Mouse (Mus musculus) heart, embryonic 16.5 days (tissue): ENCODE measurements around the gene Sh2d7. TPM values are rescaled to one million over a fixed set of nuclear protein-coding genes. Genes with fewer than 3 reads are reported as not detected.
A peak's percentile ranks its signal among the peaks of the same experiment; 100 is the strongest.

Source experiments
- ATAC-seq: fragments of 200-750 bp; cut with Nextera tagmentation; replicated peaks from 2 replicates; pipeline ENCODE4 v1.8.0; 2017; ENCODE audit warnings: moderate number of reproducible peaks; ENCODE audit not compliant: insufficient read depth, low FRiP score; ENCODE audit errors: extremely low read depth
- H3K27ac ChIP-seq: fragments of 300-500 bp; sonication (generic); 2 replicates; pipeline ENCODE4 v1.5.1; 2014; ENCODE audit warnings: mild to moderate bottlenecking, low read length, control low read depth, moderate library complexity
- H3K27me3 ChIP-seq: fragments of 300-500 bp; sonication (generic); 2 replicates; pipeline ENCODE4 v1.6.1; 2014; ENCODE audit warnings: low read length, mixed read lengths; ENCODE audit not compliant: control insufficient read depth, insufficient read depth
- H3K36me3 ChIP-seq: fragments of 300-500 bp; sonication (generic); 2 replicates; pipeline ENCODE4 v1.6.1; 2014; ENCODE audit not compliant: control insufficient read depth, insufficient read depth
- H3K4me1 ChIP-seq: fragments of 300-500 bp; sonication (generic); 2 replicates; pipeline ENCODE4 v1.6.1; 2014; ENCODE audit warnings: low read length, mixed read lengths; ENCODE audit not compliant: control insufficient read depth, insufficient read depth
- H3K4me2 ChIP-seq: fragments of 300-500 bp; sonication (generic); 2 replicates; pipeline ENCODE4 v1.6.1; 2014; ENCODE audit warnings: low read depth, mild to moderate bottlenecking, control low read depth, low read length
- H3K4me3 ChIP-seq: fragments of 300-500 bp; sonication (generic); 2 replicates; pipeline ENCODE4 v1.5.1; 2014; ENCODE audit warnings: mild to moderate bottlenecking, control low read depth, low read length
- H3K9ac ChIP-seq: fragments of 300-500 bp; sonication (generic); 2 replicates; pipeline ENCODE4 v1.6.1; 2014; ENCODE audit warnings: low read length, control low read depth
- H3K9me3 ChIP-seq: fragments of 300-500 bp; sonication (generic); replicated peaks from 2 replicates; pipeline ENCODE4 v1.6.1; 2016; ENCODE audit warnings: low read length; ENCODE audit not compliant: control insufficient read depth
- WGBS: fragments of 180-500 bp; shearing (Covaris S2); extraction: QIAGEN DNeasy Blood & Tissue Kit; methylation state at CpG from one replicate; pipeline ENCODE4 v1.1.7; 2014; 5-methylcytosine and 5-hydroxymethylcytosine counted together
- polyA plus RNA-seq: library from polyadenylated mRNA; unstranded; fragments of >200 nt; fragmentation: Nextera tagmentation; extraction: Ambion mirVana; gene quantifications from 2 replicates; pipeline ENCODE4 v1.2.1, GENCODE M21; 2015

Sh2d7 gene
- polyA plus RNA-seq, 1 experiment from 2014 or later: not detected

GRCm38 (mm10) chr9:54555044-54555443 lies 16.3 kb downstream of the Sh2d7 start:
- no peak for ATAC-seq
- Histone ChIP-seq H3K4me3 (no peak overlapping the region), H3K27me3 (peaks cover 9% of the 10 kb centered on the region; the same call in 1 of the 2 replicates), H3K4me1 (peaks cover 3% of the 10 kb centered on the region; the same call in 1 of the 2 replicates), H3K27ac (no peak overlapping the region), H3K9me3 (no peaks in the 10 kb centered on the region), H3K9ac (no peak overlapping the region), H3K36me3 (no peaks in the 10 kb centered on the region), H3K4me2 (no peak overlapping the region)
- 67% methylated on average over 2 of the region's 2 CpGs for WGBS

GRCm38 (mm10) chr9:54558731-54559130 lies 19.9 kb downstream of the Sh2d7 start:
- ATAC-seq: no peak
- Histone ChIP-seq H3K27ac (no peak overlapping the region), H3K27me3 (peaks cover 9% of the 10 kb centered on the region; the same call in 1 of the 2 replicates), H3K4me1 (peaks cover 3% of the 10 kb centered on the region; the same call in 1 of the 2 replicates), H3K9ac (no peak overlapping the region), H3K9me3 (no peaks in the 10 kb centered on the region), H3K4me2 (no peak overlapping the region), H3K36me3 (no peaks in the 10 kb centered on the region), H3K4me3 (no peak overlapping the region)
- 77% methylated on average over 8 of the region's 8 CpGs for WGBS

- peak; percentile 95 for ATAC-seq
- 1% methylated on average over 48 of the region's 54 CpGs for WGBS
- H3K9ac ChIP-seq: peak within 1 kb of the TSS; percentile 71
- no peaks in the 10 kb centered on the region for H3K36me3 ChIP-seq
- H3K4me2 ChIP-seq: peak within 1 kb of the TSS; percentile 95
- no peaks in the 10 kb centered on the region for H3K9me3 ChIP-seq
- H3K27ac ChIP-seq: no peak within 1 kb of the TSS
- H3K27me3 ChIP-seq: peaks cover 9% of the 10 kb centered on the region; the same call in 1 of the 2 replicates
- peaks cover 3% of the 10 kb centered on the region; the same call in 1 of the 2 replicates for H3K4me1 ChIP-seq
- peak within 1 kb of the TSS; percentile 66 for H3K4me3 ChIP-seq
These were observed 21.1 kb downstream of the Sh2d7 start, which contains the start of gene Cib2 for GRCm38 (mm10) chr9:54559771-54560471. TSS of gene Cib2 (minus strand) at chr9:54560218.

- H3K27me3 ChIP-seq: peaks cover 9% of the 10 kb centered on the region; the same call in 1 of the 2 replicates
- H3K9me3 ChIP-seq: no peaks in the 10 kb centered on the region
- 80% methylated on average over 8 of the region's 8 CpGs for WGBS
- H3K4me2 ChIP-seq: no peak overlapping the region
- no peak overlapping the region for H3K4me3 ChIP-seq
- no peak for ATAC-seq
- no peaks in the 10 kb centered on the region for H3K36me3 ChIP-seq
- no peak overlapping the region for H3K27ac ChIP-seq
- H3K4me1 ChIP-seq: peaks cover 3% of the 10 kb centered on the region; the same call in 1 of the 2 replicates
- H3K9ac ChIP-seq: no peak overlapping the region
These were observed 22.2 kb downstream of the Sh2d7 start for GRCm38 (mm10) chr9:54560831-54561601.

- WGBS: 52% methylated on average over 4 of the region's 4 CpGs
- Histone ChIP-seq H3K36me3 (no peaks in the 10 kb centered on the region), H3K4me2 (no peak overlapping the region), H3K4me3 (no peak overlapping the region), H3K27ac (no peak overlapping the region), H3K4me1 (no peaks in the 10 kb centered on the region), H3K9ac (no peak overlapping the region), H3K9me3 (no peaks in the 10 kb centered on the region), H3K27me3 (no peaks in the 10 kb centered on the region)
- ATAC-seq: no peak
These were observed 28.2 kb downstream of the Sh2d7 start for GRCm38 (mm10) chr9:54566958-54567357.

GRCm38 (mm10) chr9:54568732-54569131 lies 29.9 kb downstream of the Sh2d7 start:
- ATAC-seq: no peak
- no peak overlapping the region for H3K9ac ChIP-seq
- 32% methylated on average over 2 of the region's 2 CpGs for WGBS
- no peaks in the 10 kb centered on the region for H3K27me3 ChIP-seq
- H3K36me3 ChIP-seq: no peaks in the 10 kb centered on the region
- no peak overlapping the region for H3K4me2 ChIP-seq
- no peak overlapping the region for H3K27ac ChIP-seq
- no peak overlapping the region for H3K4me3 ChIP-seq
- H3K9me3 ChIP-seq: no peaks in the 10 kb centered on the region
- H3K4me1 ChIP-seq: no peaks in the 10 kb centered on the region

GRCm38 (mm10) chr9:54571130-54571839 lies 32.5 kb downstream of the Sh2d7 start:
- Histone ChIP-seq H3K27me3 (no peaks in the 10 kb centered on the region), H3K4me3 (no peak overlapping the region), H3K36me3 (no peaks in the 10 kb centered on the region), H3K27ac (no peak overlapping the region), H3K9ac (no peak overlapping the region), H3K4me2 (no peak overlapping the region), H3K9me3 (no peaks in the 10 kb centered on the region), H3K4me1 (no peaks in the 10 kb centered on the region)
- WGBS: 66% methylated on average over 9 of the region's 9 CpGs
- ATAC-seq: no peak

GRCm38 (mm10) chr9:54583712-54584111 lies 44.9 kb downstream of the Sh2d7 start:
- Histone ChIP-seq H3K36me3 (no peaks in the 10 kb centered on the region), H3K4me1 (peaks cover 10% of the 10 kb centered on the region), H3K4me3 (no peak overlapping the region), H3K27me3 (no peaks in the 10 kb centered on the region), H3K9ac (no peak overlapping the region), H3K27ac (no peak overlapping the region), H3K4me2 (no peak overlapping the region), H3K9me3 (peaks cover 5% of the 10 kb centered on the region; the same call in 1 of the 2 replicates)
- no peak for ATAC-seq
- WGBS: 35% methylated on average over 1 of the region's 1 CpGs
